Mouse (Mus musculus): ENCODE data around the gene Slc6a1.

Slc6a1 gene

DNA sequence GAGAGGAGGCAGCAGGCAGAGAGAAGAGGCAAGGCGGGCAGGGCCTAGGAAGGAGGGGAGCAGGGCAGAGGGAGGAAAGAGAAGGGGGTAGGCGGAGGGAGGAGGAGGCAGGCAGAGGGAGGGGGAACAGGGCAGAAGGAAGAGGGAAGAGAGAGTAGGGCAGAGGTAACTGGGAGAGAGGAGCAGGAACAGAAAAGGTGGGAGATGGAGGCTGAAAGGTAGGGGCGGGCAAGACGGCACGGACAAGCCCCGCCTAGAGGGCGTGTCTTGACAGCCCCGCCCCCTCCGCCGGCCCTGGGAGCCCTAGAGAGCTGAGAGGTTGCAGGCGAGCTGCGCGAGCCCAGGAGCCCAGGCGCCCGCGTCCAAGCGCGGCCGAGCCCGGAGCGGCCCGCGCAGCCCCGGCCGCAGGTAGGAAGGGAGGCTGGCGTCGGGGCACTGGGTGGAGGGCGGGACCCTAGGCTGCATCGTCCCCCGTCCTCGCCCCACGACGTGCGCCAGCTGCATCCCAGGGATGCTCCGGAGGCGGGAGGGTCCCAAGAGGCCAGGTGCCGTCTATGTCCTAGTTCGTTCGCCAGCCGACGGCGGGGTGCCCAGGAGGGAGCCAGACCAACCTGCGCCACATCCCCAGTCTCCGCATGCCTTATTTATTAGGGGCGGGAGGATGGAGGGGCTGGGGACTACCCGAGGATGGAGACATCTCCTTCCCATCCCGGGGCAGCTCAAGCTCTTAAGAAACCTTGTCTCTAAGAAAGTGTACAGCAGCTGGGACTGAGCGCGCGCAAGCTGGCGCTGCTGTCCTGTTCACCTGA is at the start of gene Slc6a1:
TSS of gene Slc6a1 (plus strand) at position 167 of the 809 bp plus-strand sequence.
- in situ Hi-C loops (cut with MseI, MboI) = no loop called here

DNA sequence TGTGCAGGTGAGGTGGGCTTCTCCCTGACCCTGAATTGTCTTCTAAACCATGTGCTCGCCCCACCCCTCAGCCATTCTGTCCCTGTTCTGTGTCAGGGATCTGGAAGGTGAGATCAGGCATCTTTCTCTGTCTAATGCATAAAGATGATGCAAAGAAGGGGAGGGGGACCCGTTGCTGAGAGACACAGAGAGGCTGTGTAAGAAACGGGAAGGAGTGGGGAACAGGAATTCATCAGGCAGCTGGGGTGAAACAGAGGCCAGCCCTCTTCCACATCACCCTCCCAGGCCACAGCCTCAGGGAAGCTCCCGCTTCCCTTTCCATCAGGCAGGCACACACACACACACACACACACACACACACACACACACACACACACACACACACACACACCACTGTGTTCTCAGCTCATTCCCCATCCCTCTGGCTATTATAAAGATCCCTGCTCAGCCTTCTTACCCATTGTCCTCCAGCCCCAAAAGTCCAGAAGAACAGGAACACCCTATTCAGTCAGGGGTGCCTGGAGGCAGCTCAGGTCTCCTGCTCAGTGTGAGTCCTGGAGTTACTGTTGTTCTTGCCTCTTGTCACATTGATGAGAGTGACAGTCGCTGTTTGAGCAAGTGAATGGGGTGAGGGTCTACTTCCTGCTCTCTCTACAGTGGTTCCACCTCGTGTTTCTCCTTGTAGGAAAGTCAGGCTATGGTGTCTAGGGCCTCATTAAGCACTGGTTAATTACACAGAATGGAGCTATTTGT is 43.4 kb upstream of the Slc6a1 start:
- in situ Hi-C loops (cut with MseI, MboI) = no loop called here

DNA sequence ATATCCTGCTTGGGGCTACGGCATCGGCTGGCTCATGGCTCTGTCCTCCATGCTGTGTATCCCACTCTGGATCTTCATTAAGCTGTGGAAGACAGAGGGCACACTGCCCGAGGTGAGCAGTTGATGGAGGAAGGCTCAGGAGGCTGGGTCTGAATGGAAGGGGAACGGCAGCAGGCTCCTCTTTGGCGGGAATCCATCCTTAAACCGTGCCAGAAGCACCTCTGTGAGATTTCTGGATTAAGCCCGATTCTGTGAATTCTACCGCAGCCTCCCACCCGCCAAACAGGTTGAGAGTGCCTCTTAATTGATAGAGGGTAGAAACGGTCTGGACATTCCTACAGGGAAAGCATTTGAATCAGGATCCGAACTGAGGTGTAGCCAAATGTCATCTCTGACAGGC is 36.8 kb upstream of the Slc6a1 start:
- in situ Hi-C loops (cut with MseI, MboI) = no loop called here

DNA sequence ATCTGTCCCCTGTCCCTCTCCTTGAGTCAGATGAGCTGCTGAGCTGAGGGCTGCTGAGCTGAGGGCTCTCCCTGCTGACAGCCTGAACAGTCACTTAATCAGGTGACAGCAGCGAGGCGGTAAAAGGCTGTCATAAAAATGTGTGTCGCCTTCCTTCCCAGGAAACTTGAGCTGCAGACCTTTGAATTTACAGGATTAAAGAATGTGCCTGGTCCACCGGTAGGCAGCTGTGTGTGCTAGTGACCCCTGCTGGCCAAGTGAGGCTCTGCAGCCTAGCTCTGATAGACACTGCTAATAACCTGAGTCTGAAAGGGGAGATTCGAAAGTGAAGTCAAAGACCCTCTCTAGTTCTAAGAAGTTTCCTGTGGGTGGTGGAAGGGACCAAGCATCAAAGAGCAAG is 32.1 kb upstream of the Slc6a1 start:
- in situ Hi-C loops (cut with MseI, MboI) = no loop called here

DNA sequence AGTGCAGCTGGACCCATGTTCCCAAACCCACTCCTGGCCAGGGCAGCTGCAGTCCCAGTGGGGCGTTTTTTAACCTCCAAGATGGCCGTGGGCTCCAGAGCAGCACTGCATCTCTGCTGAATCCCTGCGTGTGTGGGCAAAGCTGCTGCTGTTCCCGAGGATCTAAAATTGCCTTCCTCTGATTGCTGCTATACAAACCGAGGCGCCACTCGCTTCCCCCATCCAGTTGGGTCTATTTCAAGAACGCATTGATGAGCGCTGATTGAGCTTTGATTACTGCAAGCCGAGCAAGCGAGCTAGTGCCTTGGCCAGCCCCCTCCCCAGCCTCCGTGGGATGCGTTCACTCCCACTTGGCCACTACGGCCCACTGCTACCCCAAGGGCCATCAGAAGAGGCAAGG is 27.5 kb upstream of the Slc6a1 start:
- in situ Hi-C loops (cut with MseI, MboI) = no loop called here

DNA sequence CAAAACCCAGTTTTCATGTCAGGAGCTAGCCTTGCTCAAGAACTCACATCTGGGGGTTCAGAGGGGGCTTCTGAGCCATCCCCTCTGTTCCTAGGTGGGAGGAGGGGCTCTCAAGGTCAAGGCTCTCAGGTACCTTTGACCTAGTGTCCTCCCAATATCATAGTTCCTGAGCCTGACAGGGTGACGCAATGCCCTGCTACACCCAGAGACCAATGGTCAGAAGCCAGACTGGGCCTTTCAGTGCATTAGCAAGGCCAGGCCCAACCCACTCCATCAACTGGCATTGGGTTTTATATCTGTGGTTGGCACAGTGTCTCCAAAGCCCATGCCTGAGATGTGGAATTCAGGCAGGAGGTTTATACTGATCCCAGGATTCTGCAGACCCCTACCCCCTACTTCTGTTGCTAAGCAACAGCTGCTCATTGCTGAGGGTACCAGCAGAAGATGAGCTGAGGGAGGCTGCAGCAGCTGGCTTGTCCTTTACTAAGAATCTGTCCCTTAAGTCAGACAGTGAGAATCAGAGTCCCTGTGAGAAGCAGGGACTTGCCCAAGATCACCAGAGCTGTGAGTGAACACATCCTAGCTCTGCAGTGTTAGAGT is 24.6 kb upstream of the Slc6a1 start:
- in situ Hi-C loops (cut with MseI, MboI) = no loop called here

DNA sequence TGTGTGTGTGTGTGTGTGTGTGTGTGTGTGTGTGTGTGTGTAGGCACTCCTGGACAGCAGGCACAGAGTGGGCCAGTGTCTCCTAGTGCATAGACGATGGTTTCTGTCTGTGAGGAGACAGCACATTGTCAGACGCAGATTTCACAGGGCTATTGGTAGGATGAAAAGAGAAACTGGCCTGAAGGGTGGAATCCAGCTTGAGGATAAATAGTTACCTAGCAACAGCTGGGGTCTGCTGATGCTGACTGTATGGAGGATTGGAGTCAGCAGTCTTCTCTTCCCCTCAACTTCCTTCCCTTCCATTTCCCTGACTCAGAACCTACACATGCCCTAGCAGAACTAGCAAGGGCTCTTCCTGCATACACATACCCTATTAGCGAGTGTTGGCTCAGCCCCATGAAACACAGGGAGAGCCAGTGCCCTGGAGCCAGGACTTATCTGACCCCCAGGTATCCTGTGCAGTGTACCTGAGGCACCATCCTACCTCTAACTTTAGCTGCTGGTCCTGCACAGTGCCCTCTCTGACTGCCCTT is 23.7 kb upstream of the Slc6a1 start:
- in situ Hi-C loops (cut with MseI, MboI) = no loop called here

DNA sequence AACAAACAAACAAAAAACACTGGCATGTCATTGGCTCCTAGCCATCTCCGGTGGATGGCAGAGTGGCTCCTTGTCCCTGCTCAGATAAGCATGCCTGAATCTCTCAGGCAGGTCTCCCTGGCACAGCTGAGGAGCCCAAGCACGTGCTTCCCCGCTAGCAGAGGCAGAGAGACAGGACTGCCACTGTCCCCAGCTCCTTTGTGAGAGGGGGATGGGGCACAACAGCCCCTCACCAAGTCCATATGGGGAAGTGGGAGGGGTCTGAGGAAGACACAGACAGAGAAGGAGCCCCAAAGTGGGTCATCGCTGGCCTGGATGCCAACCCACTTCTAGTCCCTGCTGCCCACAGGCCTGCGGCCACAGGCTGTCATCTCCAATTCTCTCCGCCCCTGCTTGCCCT is 20.8 kb upstream of the Slc6a1 start:
- in situ Hi-C loops (cut with MseI, MboI) = no loop called here

DNA sequence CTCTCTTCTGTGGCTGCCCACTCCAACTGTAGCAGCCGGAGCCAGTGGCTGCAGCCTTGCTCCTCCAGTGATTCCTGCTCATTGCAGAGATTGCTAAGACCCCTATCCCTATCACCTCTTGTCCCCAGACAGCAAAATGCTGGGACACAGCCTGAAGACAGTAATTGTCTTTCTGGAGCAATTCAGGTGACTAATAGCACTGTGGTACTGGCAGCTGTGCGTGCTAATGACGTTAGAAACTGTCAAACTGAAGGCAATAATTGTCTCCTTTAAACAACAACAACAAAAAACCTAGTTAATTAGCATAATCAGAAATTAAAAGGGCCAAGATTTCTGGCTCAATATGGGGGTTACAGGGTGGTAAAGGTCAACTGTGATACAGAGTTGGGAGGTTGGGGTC is 18.4 kb upstream of the Slc6a1 start:
- in situ Hi-C loops (cut with MseI, MboI) = no loop called here

DNA sequence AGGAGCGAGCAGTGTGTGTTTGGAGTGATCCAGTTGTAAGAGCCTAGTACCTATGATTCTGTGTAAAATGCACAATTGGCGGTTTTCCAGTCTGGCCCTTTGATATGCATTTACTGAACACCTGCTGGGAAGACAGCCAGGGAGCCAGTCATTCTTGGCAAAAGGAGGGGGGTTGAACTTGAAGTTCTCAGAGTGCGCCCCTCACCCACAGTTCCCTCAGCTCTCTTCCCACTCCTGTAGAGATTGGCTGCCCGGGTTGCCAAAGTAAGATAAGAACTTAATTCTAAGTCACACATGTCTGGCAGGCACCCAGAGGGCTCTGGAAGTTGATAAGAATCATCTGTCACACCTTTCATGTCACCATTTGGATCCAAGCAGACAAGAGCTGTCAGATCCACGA is 18.0 kb upstream of the Slc6a1 start:
- in situ Hi-C loops (cut with MseI, MboI) = no loop called here

DNA sequence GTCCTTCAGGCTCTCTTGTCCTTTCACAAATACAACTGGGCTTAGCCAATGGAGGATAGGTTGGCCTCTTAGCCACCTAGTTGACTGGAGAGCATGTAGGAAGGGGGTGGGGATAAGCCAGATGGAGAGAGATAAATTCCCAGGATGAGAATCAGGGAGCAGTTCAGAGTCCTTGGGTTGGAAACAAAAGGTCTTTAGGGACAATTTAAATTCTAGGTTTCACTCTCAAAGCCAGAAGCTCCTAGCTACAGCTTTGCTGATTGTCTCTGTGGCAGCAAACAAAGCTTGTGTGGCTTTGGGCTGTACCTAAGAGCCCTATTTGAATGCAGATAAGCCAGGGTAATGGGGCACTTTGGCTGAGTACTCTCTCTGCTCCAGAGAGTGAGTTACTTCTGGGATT is 16.2 kb upstream of the Slc6a1 start:
- in situ Hi-C loops (cut with MseI, MboI) = no loop called here

DNA sequence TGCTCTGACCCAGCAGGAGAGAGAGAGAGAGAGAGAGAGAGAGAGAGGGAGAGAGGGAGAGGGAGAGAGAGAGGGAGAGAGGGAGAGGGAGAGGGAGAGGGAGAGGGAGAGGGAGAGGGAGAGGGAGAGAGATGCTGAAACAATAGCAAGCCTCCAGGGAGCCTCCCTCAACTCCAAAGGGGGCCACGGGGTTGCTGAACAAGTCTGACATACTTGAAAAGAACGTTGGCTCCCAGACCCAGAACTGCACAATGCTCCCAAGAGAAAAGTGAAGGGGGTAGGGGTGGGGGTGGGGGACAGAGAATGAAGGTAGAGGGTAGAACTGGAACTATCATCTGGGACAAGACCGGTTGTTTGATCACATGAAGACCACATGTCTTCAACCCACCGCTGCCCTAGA is 14.5 kb upstream of the Slc6a1 start:
- in situ Hi-C loops (cut with MseI, MboI) = no loop called here

DNA sequence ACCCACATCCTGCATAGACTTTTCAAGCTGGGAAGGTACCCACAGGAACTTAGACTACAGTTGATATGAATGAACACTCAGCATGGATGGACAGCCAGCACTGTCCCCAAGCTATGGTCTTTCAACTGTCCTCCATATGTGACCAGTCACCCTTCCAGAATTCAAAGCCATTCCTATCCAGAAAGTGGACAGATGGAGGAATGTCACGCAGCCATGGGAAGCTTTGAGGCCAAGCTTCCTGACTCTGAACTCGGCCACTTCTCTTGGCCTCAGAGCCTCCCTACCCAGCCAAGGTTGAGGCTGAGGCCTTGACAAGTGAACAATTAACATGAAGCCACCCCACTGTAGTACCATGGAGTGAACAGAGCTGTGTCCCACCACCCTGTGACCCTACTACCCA is 12.8 kb upstream of the Slc6a1 start:
- in situ Hi-C loops (cut with MseI, MboI) = no loop called here

DNA sequence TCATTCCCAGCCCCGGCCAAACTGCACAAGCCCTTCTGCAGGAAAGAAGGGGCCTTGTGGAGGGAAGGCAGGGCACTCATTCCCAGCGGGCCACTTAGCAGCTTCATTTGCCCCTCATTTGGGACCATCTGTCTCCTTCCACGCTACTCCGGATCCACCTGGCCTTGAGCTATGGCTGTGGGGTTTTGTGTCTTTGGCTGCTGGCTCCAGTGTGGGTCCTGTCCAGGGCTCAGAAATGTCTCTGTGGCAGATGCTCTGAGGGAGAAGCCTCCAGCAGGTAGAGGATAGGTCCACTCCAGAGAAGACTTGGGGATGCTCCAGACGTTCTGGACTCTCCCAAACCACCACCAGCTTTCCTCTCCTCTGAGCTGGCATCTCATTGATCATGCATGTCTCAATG is 11.6 kb upstream of the Slc6a1 start:
- in situ Hi-C loops (cut with MseI, MboI) = no loop called here

DNA sequence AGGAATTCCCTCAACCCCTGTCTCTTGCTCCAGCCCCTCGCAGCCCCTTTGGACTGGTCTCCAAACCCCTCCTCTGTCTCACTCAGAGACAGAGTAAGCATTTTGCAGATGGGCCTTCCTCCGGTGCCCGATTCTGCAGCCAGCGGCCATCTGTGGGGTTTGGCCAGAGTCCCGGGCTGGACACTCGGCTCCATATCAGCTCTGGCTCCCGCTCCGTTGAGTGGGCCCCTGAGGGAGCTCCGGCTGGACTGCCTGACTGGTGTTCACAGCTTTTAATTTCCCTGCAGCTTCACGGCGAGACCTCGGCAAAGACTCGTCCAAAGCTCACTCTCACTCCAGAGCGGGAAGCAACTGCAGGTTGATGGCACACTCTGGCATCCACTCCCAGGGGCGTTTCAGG is 10.2 kb upstream of the Slc6a1 start:
- in situ Hi-C loops (cut with MseI, MboI) = no loop called here

DNA sequence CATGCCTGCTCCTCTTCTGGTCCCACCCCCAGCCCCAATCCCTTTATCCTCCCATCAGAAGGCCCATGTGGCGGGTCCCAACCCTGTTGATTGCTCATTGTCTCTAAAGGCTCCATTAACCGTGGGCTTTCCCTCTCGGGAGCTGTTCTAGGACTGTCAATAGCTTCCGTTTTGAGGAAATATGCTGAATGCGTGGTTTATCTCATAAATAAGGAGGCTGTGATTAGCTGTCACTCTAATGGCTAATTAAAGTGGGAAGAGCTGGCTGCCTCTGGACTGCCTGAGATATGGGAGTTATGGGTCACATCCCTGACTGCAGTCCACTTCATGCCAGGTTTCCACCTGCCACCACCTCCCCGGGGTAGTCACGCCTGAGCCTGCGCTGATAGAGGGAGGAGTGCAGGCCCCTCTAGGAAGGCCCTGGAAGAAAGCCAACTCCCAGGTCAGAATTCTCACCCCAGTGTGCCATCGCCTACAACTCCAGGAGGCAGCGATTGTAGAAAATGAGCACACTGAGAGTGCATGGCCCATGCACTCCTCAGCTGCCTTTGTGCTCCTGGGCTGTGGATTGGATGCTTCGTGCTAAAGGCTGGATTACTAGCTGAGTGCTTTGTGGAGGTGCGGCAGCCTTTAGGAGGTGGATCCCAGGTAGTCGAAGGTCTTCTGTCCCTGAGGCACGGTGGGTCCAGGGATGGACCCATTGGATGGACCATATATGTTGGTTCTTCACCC is 8.3 kb upstream of the Slc6a1 start:
- in situ Hi-C loops (cut with MseI, MboI) = no loop called here

DNA sequence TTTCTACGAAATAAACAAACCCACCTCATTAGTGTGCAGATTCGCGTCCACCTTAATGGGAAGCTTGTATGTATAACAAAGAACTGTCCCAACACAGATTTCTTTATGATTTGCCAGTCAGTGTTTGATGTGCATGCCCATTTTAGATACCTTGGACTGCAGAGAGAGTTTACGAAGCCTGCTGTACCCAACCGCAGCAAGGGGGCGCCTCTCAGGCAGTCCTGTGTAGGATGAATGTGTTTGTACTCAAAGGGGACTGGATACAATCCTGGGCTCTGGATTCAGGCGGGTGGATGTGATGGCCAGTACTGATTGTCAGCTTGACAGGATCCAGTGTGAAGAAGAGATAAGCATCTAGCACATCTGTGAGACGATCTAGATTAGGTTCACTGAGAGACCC is 6.6 kb upstream of the Slc6a1 start:
- in situ Hi-C loops (cut with MseI, MboI) = no loop called here

DNA sequence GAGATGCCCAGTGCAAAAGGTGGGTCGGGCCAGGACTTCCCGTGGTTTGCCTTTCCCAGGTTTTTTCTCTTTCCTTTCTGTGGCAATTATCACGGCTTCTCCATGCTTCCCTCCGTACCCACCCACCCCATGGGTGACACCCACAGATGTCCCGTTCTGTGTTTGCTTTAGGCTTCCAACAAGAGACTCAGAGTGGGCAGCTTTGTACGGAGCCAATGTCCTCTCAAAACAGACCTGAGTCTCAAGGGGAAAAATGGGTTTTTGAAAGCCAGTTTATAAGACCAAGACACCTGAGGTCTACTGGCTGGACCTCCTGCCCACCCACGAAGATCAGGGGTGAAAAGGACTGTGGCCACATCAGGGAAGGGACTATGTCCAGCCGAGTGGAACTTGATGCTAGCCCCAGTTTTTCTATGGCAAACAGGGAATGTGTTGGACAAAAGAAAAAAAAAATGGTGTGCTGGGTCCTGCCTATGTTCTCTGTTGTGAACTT is 889 bp downstream of the Slc6a1 start:
- in situ Hi-C loops (cut with MseI, MboI) = no loop called here

DNA sequence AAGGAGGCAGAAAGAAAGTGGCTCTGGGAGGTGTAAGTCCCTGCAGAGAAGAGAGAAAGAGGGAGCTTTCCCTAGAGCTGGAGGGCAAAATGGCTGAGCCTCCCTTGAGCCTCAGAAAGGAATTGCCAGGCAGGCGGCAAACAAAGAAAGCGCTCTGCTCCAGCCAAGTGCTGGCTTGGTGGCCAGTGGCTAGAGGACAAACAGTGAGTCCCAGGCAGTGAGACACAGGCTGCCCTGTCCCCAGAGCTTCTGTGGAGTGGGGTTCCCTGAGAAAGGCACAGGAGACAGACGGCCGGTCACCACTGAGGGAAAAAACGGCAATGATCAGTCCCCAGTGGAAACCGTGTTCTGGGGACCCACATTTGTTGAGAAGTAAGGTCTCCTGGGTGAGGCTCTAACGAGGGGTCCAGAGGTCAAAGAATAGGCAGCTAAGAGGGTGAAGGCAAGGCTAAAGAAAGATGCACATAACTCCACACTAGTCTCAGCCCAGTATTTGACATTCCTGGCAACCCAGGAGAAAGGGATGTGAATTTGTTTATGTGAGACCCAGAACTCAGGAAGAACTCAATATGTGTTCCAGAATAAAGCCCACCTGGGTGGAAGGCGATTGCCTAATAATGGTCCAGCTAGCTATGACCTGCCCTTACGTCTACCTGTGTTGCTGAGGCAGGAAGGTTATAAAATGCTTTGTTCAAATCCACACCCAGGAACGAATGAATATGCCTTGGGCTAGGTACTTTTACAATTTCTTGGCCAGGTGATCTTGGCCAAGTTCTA is 1.7 kb downstream of the Slc6a1 start:
- in situ Hi-C loops (cut with MseI, MboI) = no loop called here

DNA sequence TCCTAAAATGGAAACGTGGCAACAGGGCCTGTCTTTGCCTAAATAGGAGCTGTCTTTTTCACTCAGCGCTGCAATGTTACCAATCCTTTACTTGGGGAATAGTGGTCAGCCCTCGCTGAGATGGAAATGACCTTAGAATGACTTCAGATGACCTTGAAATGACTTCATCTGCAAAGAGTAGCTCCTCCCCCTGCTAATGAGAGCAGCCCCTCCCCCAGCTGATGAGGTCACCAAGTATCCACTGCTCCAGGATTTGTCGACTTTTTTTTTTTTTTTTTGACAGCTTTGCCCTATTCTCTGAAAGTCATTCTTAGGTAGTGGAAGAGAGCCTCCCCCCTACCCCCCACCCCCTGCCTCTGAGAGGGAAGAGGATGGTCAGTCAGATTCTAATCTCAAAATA is 3.0 kb downstream of the Slc6a1 start:
- in situ Hi-C loops (cut with MseI, MboI) = no loop called here

DNA sequence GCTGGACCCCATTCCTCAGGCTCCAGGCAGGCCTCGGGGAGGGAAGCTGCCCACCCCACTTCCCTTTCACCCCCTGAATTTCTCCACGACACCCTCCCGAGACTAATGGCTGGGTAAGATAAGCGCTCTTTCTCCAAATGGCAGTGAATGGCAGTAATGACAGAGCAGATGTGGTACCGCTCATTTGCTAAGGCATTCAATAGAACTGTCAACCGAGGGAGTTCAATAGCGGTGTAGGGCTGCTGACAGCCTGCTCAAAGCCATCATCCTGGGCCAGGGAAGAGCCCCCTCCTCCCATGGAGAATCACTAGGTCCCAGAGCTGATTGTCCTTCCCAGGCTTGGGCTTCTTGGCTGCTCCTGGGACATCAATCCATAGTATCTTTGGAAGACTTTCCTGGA is 6.7 kb downstream of the Slc6a1 start:
- in situ Hi-C loops (cut with MseI, MboI) = no loop called here

All from mouse trophoblast stem cell (cell line).